Mouse (Mus musculus): ENCODE measurements around the gene Cdk5rap2.

GRCm38 (mm10) chr4:70451750-70452149 is 41.5 kb upstream of the Cdk5rap2 start:
- TF ChIP-seq MAFK (IDR thresholded peaks at IDR 0.05; ENCODE audit: insufficient read depth, low read depth, low read length) = no peak
- no peak for TF ChIP-seq ZNF384 (IDR thresholded peaks at IDR 0.05; ENCODE audit: low read depth, low read length)
- TF ChIP-seq CHD2 (IDR thresholded peaks at IDR 0.05; ENCODE audit: low read depth, low read length) = no peak
- TF ChIP-seq ZC3H11A (IDR thresholded peaks at IDR 0.05; ENCODE audit: borderline replicate concordance, low read depth, low read length) = peak; percentile 37; the same call in 1 of the 2 replicates
- TF ChIP-seq HCFC1 (IDR thresholded peaks at IDR 0.05; ENCODE audit: borderline replicate concordance, insufficient read depth, low read length) = no peak
